Mouse (Mus musculus) brain, embryonic 14.5 days (tissue): ENCODE data around the gene Dpf3.

Source experiments
- CTCF ChIP-seq: fragments of 200-500 bp; IDR thresholded peaks from 2 replicates; pipeline ENCODE4 v1.5.1; 2012; ENCODE audit warnings: inconsistent platforms, mild to moderate bottlenecking, moderate library complexity, borderline replicate concordance; ENCODE audit not compliant: insufficient read depth, insufficient read length; ENCODE audit errors: extremely low read depth
- POLR2A ChIP-seq: fragments of 200-500 bp; IDR thresholded peaks from 2 replicates; pipeline ENCODE4 v1.6.1; 2012; ENCODE audit warnings: mild to moderate bottlenecking, inconsistent platforms, borderline replicate concordance; ENCODE audit not compliant: poor library complexity, insufficient read depth, insufficient read length, severe bottlenecking; ENCODE audit errors: extremely low read depth

- TF ChIP-seq CTCF, result no peak
- TF ChIP-seq POLR2A, result no peak
Measured at GRCm38 (mm10) chr12:83471760-83472159, 15.8 kb downstream of the Dpf3 start.
